Mouse (Mus musculus): ENCODE data around the gene Poll.

GRCm38 (mm10) chr19:45549948-45550347 is 10.4 kb downstream of the Poll start:
- TF ChIP-seq CTCF (IDR thresholded peaks at IDR 0.05; ENCODE audit: borderline replicate concordance, insufficient read depth, low read length), result no peak
- TF ChIP-seq POLR2A (IDR thresholded peaks at IDR 0.05; ENCODE audit: low read depth, low read length), result no peak

Data from embryonic fibroblast, embryonic 13.5 days (primary cell).